Mouse (Mus musculus): ENCODE measurements at regions not wholly inside any gene's neighbourhood (a gene's known extent, or its start where the extent isn't known, plus 50 kb on each side); places are given as distances from the start of the nearest gene placed in this dataset.

DNA sequence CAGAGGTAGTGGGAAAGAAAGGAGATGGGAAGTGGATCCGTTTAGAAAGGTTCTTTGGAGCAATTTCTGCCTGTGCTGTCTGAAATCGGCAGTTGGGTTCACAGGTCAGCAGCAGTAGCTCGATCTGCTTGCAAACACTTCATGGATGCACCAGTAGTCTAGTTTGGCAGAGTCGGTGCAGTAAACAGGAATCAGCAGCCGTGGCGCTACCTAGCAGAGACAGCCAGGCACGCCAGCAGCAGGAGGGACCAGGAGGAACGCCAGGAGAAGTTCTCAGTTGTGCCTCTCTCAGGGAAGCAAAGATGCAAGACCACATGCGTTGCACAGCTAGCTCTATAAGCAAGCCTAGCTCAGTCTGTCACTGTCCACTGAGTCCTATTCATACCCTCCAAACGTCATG lies 71.0 kb upstream of the Fam241a start:
- DNase-seq = no peak

- DNase-seq = no peak
Measured at GRCm38 (mm10) chr3:127966214-127966613, 70.1 kb upstream of the Fam241a start.

DNA sequence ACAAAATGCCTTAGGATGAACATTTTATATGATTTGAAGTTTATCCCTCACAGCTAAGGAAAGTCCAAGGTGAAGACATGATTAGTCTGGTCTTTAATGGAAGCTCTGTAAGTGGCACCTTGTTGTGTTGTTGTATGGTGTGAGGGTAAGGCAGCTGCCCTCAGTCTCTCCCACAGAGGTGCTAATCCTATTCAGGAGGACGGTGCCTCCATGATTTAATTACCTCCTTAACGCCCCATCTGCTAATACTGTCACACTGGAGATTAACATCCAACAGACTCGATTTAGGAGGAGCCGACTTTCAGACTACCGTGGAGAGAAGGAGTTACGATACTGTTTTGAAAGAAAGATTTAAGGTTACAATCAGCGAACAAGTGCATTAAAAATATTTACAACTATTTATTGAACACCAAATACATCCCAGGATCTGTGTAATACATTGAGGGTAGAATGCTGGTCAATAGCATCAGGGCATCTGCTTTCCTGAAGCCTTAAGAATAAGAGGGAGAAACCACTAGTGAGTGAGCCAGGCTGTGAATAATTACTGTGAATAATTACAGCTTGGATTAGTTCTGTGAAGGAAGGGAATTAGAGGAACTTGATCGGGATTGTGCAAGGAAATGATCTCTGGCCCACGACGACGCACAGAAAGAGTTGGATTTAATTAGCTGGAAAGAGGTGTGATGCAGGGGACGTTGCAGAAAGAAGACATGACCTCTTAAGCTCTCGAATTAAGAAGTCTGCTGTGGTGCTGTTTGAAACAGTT lies 63.0 kb upstream of the Fam241a start:
- no peak for DNase-seq

DNA sequence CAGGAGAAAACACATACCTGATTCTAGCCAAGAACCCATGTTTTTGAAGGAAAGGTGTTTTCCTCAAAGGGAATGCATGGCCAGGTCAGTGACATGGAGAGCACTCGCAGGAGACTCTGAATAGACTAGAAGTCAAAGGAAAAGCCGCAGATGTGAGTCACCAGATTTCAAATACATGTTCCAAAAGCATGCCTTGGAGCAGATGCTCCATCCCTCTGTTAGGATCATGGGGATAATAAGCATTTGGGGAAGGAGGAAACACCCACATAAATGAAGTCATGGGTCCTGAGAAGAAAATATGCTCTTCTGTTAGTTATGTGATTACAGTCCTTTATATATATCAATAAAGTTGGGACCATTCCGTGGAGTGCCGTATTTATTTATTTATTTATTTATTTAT lies 58.7 kb upstream of the Fam241a start:
- DNase-seq = no peak

DNA sequence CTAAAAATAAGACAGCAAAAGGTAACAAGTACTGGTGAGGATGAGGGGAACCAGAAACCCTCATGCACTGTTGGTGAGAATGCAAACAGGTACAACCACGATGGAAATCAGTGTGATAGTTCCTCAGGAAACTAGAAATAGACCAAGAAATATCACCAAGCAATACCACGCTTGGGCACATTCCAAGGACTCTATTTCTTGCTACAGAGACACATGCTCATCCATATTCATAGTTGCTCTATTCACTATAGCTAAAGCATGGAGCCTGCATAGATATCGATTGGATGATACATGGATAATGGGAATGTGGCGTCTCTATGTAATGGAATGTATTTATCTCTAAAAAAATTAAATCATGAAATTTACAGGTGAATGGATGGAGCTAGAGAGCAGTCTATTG lies 57.5 kb upstream of the Fam241a start:
- no peak for DNase-seq

DNA sequence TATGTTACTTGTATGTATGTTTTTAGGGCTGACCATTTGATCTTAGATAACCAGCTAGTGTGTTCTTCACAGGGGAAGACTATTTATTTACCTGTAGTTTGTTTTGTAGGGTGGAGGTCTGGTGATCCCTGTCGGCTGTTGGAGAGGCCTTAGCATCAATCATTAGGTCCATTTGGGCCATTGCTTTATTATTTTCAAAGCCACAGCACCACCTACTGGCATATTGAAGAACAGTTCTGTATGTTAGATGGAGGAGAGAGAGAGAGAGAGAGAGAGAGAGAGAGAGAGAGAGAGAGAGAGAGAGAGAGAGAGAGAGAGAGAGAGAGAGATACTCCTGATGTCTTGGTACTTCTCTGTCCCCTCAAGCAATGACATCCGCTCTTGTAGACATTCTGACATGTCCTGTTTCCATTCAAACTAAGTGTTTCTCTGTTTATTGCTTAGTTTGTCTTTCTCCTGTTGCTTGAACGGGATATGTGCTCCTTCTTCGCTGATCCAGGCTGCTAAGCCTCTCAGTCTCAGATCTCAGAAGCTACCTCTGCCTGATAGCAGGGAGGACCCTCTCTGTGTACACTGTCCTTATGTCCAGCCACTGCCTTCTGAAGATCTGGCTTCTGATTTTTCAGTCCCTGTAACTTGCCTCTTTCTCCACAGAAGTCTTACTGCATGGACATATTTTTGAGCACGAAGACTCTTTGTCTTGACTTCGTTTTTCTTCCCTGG lies 52.9 kb upstream of the Fam241a start:
- peak; percentile 38 for DNase-seq

GRCm38 (mm10) chr3:127948326-127948725 lies 52.2 kb upstream of the Fam241a start:
- DNase-seq = no peak

Data from cerebellum, adult 9-11 months (tissue).